Mouse (Mus musculus) spleen, adult 18-20 months (tissue): ENCODE measurements around the gene Myo3b.
A peak's percentile ranks its signal among the peaks of the same experiment; 100 is the strongest.

ENCODE experiments used
- DNase-seq, 2 experiments: peaks; one replicate each; pipeline ENCODE4 v3.0.0; 2022; ENCODE audit warnings: mixed read lengths in 2 of 2

Myo3b gene

GRCm38 (mm10) chr2:70388645-70389044 is 349.7 kb downstream of the Myo3b start:
- no peak for DNase-seq

DNA sequence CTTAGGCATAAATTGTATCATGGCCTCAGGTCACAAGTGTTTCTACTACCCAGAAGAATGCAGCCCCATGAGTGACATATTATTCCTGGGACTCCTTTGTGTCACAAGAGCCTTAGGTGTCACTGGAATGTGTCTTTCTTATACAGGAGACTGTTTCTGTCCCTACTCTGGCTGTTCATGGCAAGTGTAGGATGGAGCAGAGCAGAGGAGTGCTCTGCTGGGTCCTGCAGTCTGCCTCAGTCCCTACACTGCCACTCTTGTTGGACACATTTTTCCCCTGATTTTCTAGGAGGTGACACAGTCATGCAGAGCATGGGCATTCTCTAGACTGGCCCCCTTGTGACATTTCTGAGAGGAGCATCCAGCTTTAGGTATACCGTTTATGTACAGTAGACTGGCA is 350.2 kb downstream of the Myo3b start:
- no peak for DNase-seq

GRCm38 (mm10) chr2:70397734-70398276 is 358.9 kb downstream of the Myo3b start:
- no peak for DNase-seq

DNA sequence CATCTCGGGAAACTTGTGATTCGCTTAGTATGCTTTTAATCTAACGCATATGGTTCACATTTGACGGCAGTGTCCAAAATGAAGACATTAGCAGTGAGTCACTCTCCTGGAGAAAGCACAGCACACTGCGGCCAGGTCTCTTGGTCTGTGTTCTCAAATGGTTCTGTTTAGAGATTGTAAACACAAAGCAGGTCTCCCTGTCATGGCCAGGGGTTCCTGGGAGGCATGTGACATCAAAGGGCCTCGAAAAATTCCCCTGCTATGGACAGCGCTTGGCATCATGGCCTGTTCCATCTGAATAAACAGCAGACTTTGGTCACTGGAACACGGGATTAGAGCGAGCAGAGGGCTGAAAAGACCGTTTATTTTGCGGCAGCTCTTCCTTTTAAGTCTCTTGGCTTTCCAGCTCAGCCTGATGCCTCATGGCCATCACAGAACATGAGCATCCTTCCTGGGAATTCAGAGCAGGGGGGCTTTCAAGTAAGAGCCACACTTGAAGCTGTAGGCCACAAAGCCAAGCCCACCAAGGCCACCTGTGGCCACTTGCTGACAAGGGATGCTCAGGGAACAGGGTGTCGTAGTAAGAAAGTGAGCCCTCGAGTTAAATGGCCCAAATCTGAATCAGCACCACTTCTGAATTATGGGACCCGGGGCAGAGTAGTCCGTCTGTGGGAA is 360.7 kb downstream of the Myo3b start:
- DNase-seq: no peak

DNA sequence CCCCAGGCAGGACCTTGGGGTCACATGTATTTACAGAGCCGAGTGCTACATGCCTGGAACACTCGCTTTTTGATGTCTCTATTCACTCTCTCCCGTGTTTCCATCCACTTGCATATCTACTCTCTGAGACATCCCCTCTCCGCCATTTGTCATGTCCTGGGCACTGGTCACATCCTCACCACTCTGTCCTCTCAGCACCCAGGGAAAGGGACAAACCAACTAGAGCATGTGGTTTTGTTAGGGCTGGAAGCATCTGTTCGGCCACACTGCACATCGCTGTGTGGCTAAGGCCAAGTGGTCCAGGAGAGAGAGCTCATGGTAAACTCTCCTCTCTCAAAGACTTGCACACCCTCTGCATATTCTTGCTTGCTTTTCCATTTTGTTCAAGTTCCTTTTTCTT is 361.4 kb downstream of the Myo3b start:
- no peak for DNase-seq

GRCm38 (mm10) chr2:70404301-70404700 is 365.4 kb downstream of the Myo3b start:
- DNase-seq: no peak

GRCm38 (mm10) chr2:70406846-70407245 is 367.9 kb downstream of the Myo3b start:
- no peak for DNase-seq

DNA sequence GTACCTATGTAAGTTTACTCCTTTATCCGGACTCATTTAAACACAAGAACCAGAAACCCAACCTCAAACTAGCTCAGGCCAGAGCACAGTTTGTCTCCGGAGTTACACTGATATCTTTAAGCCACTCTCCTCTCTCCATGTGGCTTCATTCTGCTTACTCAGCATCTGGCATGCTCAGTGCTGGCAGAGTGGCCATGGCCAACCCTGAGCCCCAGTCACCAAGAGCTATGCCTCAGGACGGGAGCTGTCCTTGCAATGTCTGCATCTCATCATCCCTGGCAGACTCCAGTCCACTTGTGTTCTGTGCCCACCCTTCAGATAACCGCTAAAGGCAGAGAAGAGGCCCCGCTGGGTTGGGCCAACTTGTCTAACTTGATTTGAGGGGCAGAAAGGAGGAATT is 368.8 kb downstream of the Myo3b start:
- DNase-seq: no peak

GRCm38 (mm10) chr2:70410298-70410885 is 371.5 kb downstream of the Myo3b start:
- DNase-seq: no peak

DNA sequence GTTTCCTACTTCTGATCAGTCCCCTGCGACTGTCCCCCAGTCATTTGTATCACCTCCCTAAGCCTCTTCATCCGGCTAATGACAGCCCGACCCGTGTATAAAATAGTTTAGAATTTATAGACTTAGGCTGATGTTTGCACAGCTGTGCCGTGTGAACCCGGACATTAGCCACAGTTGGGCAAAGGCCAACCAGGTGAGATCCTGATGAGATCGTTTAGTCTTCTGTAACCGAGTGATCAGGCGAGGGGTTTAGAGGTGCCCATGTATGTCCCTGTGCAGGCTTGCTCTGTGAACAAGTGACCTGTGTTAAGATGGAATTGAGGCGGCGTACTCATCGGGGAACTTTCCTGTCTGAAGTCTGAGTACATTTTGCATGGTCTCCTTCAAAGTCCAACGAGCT is 373.4 kb downstream of the Myo3b start:
- DNase-seq: no peak

- DNase-seq: no peak
Observed at GRCm38 (mm10) chr2:70414386-70414785, 375.5 kb downstream of the Myo3b start.

GRCm38 (mm10) chr2:70415521-70415920 is 376.6 kb downstream of the Myo3b start:
- no peak for DNase-seq

DNA sequence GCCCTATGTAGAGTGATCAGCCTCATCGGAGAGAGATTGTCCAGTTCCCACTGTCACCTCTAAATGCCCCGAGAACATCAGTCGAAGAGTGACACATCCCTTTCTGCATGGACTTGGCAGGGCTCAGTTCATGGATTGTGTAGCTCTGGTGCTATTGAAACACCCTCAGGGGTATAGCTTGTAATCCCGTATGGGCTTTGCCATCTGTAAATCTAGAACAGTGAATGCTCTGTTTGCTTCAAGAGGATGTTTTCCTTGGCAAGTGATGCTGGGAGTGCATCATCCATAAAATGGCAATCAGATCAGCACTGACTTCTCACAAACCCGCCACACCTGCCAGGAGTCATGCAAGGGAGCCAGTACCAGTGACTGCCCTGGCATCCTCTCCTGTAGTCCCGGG is 380.4 kb downstream of the Myo3b start:
- no peak for DNase-seq

DNA sequence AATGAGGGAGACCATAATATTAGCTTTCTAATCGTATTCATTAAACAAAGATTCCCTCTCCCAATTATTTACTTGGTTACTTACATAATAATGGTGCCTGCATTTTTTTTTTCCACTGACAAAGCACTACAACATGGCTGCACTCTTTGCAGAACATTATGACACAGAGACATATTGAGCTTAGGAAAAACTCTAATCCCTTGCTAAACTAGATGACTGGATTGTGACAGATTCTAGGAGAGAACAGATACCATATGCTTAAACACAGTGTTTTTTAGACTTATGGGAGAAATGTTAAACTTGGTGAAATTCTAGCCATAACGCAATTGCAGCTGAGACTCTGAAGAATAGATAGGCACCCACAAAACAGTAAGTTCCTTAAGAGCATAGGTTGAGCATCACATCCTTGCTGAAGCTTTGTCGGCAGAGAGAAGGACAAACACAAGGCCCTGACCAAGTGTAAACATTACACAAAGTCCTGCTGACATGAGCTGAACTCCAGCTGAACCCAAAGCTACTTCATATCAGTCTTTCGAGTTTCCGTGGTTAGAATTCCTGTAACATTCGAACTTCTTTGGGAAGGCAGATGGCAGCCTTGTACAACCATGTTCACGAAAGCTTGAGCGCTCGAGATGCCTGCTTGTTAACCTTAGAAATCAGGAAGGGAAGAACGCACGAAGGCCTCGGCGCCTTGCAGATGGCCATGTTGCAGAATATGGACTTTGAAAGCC is 382.4 kb downstream of the Myo3b start:
- DNase-seq: no peak

GRCm38 (mm10) chr2:70425611-70426010 is 386.7 kb downstream of the Myo3b start:
- DNase-seq: no peak

DNA sequence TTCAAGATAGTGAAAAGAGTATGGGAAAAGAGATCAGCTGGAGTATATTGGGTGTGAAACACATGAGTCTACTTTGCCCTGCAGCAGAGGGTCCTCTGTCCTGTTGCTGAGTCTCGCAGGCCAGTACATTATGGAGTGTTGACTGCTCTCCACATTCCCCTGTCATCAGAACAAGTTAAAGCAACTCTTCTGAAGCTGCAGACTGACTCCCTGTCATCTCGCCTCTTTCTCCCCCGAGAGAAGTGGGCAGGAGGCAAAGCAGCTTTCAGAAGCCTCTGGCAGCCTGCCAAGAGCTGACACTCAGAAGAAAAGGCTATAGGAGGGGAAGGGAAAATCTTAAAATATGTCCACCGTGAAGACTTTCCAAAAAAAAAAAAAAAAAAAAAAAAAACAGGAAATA is 404.1 kb downstream of the Myo3b start:
- DNase-seq: no peak

DNA sequence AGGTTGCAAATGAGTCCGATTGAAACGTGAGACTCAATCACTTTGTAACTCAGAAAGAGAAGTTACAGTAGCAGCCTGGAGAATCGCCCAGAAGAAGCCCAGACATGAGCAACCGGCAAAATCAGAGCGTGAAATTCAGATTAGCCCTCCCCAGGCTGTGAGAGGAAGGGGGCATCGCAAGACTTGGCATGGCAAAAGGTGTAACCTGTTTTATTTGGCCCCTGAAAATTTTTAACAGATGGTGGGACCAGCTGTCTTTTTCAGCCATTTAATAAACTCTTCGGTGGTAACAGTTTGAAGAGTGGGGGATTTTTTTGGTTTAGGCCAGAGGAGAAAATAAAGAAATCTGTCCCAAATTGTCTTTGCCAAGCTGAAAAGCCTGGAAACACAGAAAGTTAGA is 405.2 kb downstream of the Myo3b start:
- DNase-seq: no peak

DNA sequence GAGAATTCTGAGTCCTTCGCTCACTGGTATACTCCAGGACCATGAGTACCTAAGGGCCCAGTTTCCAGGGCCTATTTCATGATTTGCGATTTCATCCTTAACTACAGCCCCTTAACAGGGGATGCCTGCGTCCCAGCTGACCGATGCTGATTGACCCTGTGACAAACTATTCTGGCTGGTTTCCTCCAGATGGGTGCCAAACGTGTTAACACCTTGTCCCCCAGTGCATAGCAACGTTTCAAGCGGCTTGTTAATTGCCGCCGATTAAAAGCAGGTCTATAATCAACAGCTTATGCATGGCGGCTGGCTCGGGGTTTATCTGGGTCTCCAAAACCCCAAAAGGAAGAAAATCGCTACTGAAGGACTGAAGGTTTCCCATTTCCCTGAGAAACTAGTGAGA is 417.3 kb downstream of the Myo3b start:
- DNase-seq: no peak

GRCm38 (mm10) chr2:70463606-70464005 is 424.7 kb downstream of the Myo3b start:
- no peak for DNase-seq

GRCm38 (mm10) chr2:70471136-70471535 is 432.2 kb downstream of the Myo3b start:
- DNase-seq: no peak

GRCm38 (mm10) chr2:70471861-70472620 is 433.1 kb downstream of the Myo3b start:
- DNase-seq: peak in 1 of 2 experiments; percentile 5
